Mouse (Mus musculus) G1E (cell line): Measurements from ENCODE around the gene Ctbs. TPM values are rescaled to one million over a fixed set of nuclear protein-coding genes. Genes with fewer than 3 reads are reported as not detected.

Experiments used
- ATAC-seq: 2 replicates; pipeline ENCODE4 v1.8.0; 2016; ENCODE audit warnings: mild to moderate bottlenecking; ENCODE audit not compliant: insufficient number of reproducible peaks, poor library complexity, low FRiP score, severe bottlenecking; ENCODE audit errors: extremely low read depth
- DNase-seq: peaks from one replicate; pipeline ENCODE4 v3.0.0; 2012; ENCODE audit warnings: low spot score
- H3K27me3 ChIP-seq: 2 replicates; pipeline ENCODE4 v1.6.1; 2012; ENCODE audit warnings: mild to moderate bottlenecking, low read length, inconsistent platforms; ENCODE audit not compliant: insufficient read depth
- H3K36me3 ChIP-seq: replicated peaks from 2 replicates; pipeline ENCODE3; 2012; ENCODE audit warnings: mild to moderate bottlenecking, inconsistent platforms
- H3K4me1 ChIP-seq: 2 replicates; pipeline ENCODE4 v1.6.1; 2012; ENCODE audit warnings: low read depth, low read length, inconsistent platforms, mixed read lengths; ENCODE audit not compliant: insufficient read depth
- H3K4me3 ChIP-seq: 2 replicates; pipeline ENCODE4 v1.5.1; 2012; ENCODE audit warnings: low read depth, mild to moderate bottlenecking, inconsistent platforms, low read length, moderate library complexity, mixed read lengths
- H3K9me3 ChIP-seq: replicated peaks from 2 replicates; pipeline ENCODE4 v1.6.1; 2012; ENCODE audit warnings: inconsistent platforms
- CTCF ChIP-seq: IDR thresholded peaks from 2 replicates; pipeline ENCODE4 v1.5.1; 2012; ENCODE audit warnings: low read depth, low read length, inconsistent platforms, mixed read lengths
- GATA1 ChIP-seq: IDR thresholded peaks from 2 replicates; pipeline ENCODE4 v1.6.1; 2012; ENCODE audit warnings: borderline replicate concordance, low read length, inconsistent platforms, mixed read lengths
- GATA2 ChIP-seq: IDR thresholded peaks from 2 replicates; pipeline ENCODE4 v1.6.1; 2012; ENCODE audit warnings: low read depth, low read length, inconsistent platforms, borderline replicate concordance
- POLR2AphosphoS5 ChIP-seq: IDR thresholded peaks from 2 replicates; pipeline ENCODE4 v1.6.1; 2012; ENCODE audit warnings: low read depth, low read length, inconsistent platforms; ENCODE audit not compliant: insufficient replicate concordance
- TAL1 ChIP-seq: conservative IDR thresholded peaks from 2 replicates; pipeline ENCODE4 v1.6.1; 2012; ENCODE audit warnings: low read depth, low read length, inconsistent platforms, mixed read lengths
- polyA plus RNA-seq: library from polyadenylated mRNA; stranded (reverse); fragments of >175 nt; gene quantifications from 2 replicates; pipeline ENCODE4 v1.2.3, GENCODE M21; 2012
- total RNA-seq, 2 experiments: library from RNA; stranded (forward) in 1 of 2; stranded (reverse) in 1 of 2; fragments of 200-1000 nt in 1 of 2; fragments of >200 nt in 1 of 2; fragmentation: Nextera tagmentation in 1 of 2; gene quantifications; 2 replicates each; pipeline ENCODE4 v1.2.3; 2014 to 2017

Ctbs gene
- total and polyA plus RNA-seq, 3 experiments: 14.7 to 40.9 (median 20.5) TPM

GRCm38 (mm10) chr3:146435533-146435932 lies 14.1 kb upstream of the Ctbs start:
- no peaks in the 10 kb centered on the region for H3K9me3 ChIP-seq
- H3K4me1 ChIP-seq: peaks cover 16% of the 10 kb centered on the region; the same call in 1 of the 2 replicates
- no peak for DNase-seq
- H3K27me3 ChIP-seq: no peaks in the 10 kb centered on the region
- TF ChIP-seq TAL1: no peak
- TF ChIP-seq POLR2AphosphoS5: no peak
- no peak for TF ChIP-seq GATA1
- TF ChIP-seq GATA2: no peak
- TF ChIP-seq CTCF: no peak
- H3K36me3 ChIP-seq: peaks cover 92% of the 10 kb centered on the region
- H3K4me3 ChIP-seq: no peak overlapping the region
- no peak for ATAC-seq

- ATAC-seq (no peak), DNase-seq (no peak)
- Histone ChIP-seq H3K36me3 (peaks cover 90% of the 10 kb centered on the region), H3K27me3 (no peaks in the 10 kb centered on the region), H3K4me3 (no peak overlapping the region), H3K9me3 (no peaks in the 10 kb centered on the region), H3K4me1 (peaks cover 16% of the 10 kb centered on the region; the same call in 1 of the 2 replicates)
- TF ChIP-seq GATA1 (no peak), CTCF (no peak), GATA2 (no peak), TAL1 (no peak), POLR2AphosphoS5 (no peak)
These were observed 13.5 kb upstream of the Ctbs start for GRCm38 (mm10) chr3:146436114-146436513.

GRCm38 (mm10) chr3:146440011-146440410 lies 9.6 kb upstream of the Ctbs start:
- H3K36me3 ChIP-seq: peaks cover 85% of the 10 kb centered on the region

GRCm38 (mm10) chr3:146440422-146440821 lies 9.2 kb upstream of the Ctbs start:
- Histone ChIP-seq H3K4me1 (no peaks in the 10 kb centered on the region), H3K9me3 (no peaks in the 10 kb centered on the region), H3K27me3 (no peaks in the 10 kb centered on the region), H3K36me3 (peaks cover 85% of the 10 kb centered on the region), H3K4me3 (no peak overlapping the region)
- ATAC-seq (no peak), DNase-seq (no peak)
- TF ChIP-seq GATA1 (no peak), POLR2AphosphoS5 (no peak), CTCF (no peak), GATA2 (no peak), TAL1 (no peak)

More at GRCm38 (mm10) chr3:146440011-146440410, 9.6 kb upstream of the Ctbs start:
- H3K4me1 ChIP-seq: no peaks in the 10 kb centered on the region
- no peaks in the 10 kb centered on the region for H3K9me3 ChIP-seq
- no peak for TF ChIP-seq GATA2
- TF ChIP-seq TAL1: no peak
- no peak for TF ChIP-seq GATA1
- no peak for TF ChIP-seq POLR2AphosphoS5
- no peak for TF ChIP-seq CTCF
- no peak overlapping the region for H3K4me3 ChIP-seq
- H3K27me3 ChIP-seq: no peaks in the 10 kb centered on the region
- no peak for ATAC-seq
- DNase-seq: no peak

- H3K4me3 ChIP-seq: no peak overlapping the region
- ATAC-seq: 0 out of 2 replicates have a peak, but pooled peaks have one; percentile 8
- H3K36me3 ChIP-seq: peaks cover 72% of the 10 kb centered on the region
- H3K27me3 ChIP-seq: no peaks in the 10 kb centered on the region
- no peak for DNase-seq
- TF ChIP-seq GATA1 (no peak), TAL1 (no peak), CTCF (no peak), GATA2 (no peak), POLR2AphosphoS5 (no peak)
- H3K4me1 ChIP-seq: no peaks in the 10 kb centered on the region
- peaks cover 6% of the 10 kb centered on the region for H3K9me3 ChIP-seq
These were observed 7.1 kb upstream of the Ctbs start for GRCm38 (mm10) chr3:146442484-146442883.

- Histone ChIP-seq H3K36me3 (peaks cover 67% of the 10 kb centered on the region), H3K4me1 (no peaks in the 10 kb centered on the region), H3K27me3 (no peaks in the 10 kb centered on the region), H3K4me3 (no peak overlapping the region), H3K9me3 (peaks cover 6% of the 10 kb centered on the region)
- ATAC-seq (no peak), DNase-seq (no peak)
- TF ChIP-seq POLR2AphosphoS5 (no peak), GATA2 (no peak), TAL1 (no peak), GATA1 (no peak), CTCF (no peak)
These were observed 6.7 kb upstream of the Ctbs start for GRCm38 (mm10) chr3:146442936-146443335.

- no peak for TF ChIP-seq GATA1
- no peak for TF ChIP-seq TAL1
- no peak for TF ChIP-seq GATA2
- TF ChIP-seq CTCF: no peak
- TF ChIP-seq POLR2AphosphoS5: no peak
- H3K4me1 ChIP-seq: no peaks in the 10 kb centered on the region
- DNase-seq: no peak
- ATAC-seq: no peak
- H3K27me3 ChIP-seq: no peaks in the 10 kb centered on the region
- no peak overlapping the region for H3K4me3 ChIP-seq
- peaks cover 6% of the 10 kb centered on the region for H3K9me3 ChIP-seq
- H3K36me3 ChIP-seq: peaks cover 63% of the 10 kb centered on the region
These were observed 6.2 kb upstream of the Ctbs start for GRCm38 (mm10) chr3:146443380-146443779.
